Mouse (Mus musculus) lung, embryonic 16.5 days (tissue): ENCODE measurements around the gene Hoxa10. TPM values are rescaled to one million over a fixed set of nuclear protein-coding genes. Genes with fewer than 3 reads are reported as not detected.

Experiments used
- ATAC-seq: fragments of 200-750 bp; cut with Nextera tagmentation; 2 replicates; pipeline ENCODE4 v1.8.0; 2017; ENCODE audit warnings: low read depth, mild to moderate bottlenecking, moderate library complexity
- H3K27ac ChIP-seq: fragments of 300-500 bp; sonication (generic); 2 replicates; pipeline ENCODE4 v1.5.1; 2014; ENCODE audit warnings: mild to moderate bottlenecking, control low read depth, low read length
- H3K27me3 ChIP-seq: fragments of 300-500 bp; sonication (generic); 2 replicates; pipeline ENCODE4 v1.6.1; 2014; ENCODE audit warnings: low read depth, low read length, mixed read lengths; ENCODE audit not compliant: control insufficient read depth, insufficient read depth
- H3K36me3 ChIP-seq: fragments of 300-500 bp; sonication (generic); 2 replicates; pipeline ENCODE4 v1.6.1; 2014; ENCODE audit warnings: low read length; ENCODE audit not compliant: control insufficient read depth, insufficient read depth
- H3K4me1 ChIP-seq: fragments of 300-500 bp; sonication (generic); replicated peaks from 2 replicates; pipeline ENCODE4 v1.6.1; 2014; ENCODE audit warnings: low read length, mixed read lengths; ENCODE audit not compliant: control insufficient read depth, insufficient read depth
- H3K4me2 ChIP-seq: fragments of 300-500 bp; sonication (generic); 2 replicates; pipeline ENCODE4 v1.6.1; 2014; ENCODE audit warnings: low read depth, low read length, control low read depth
- H3K4me3 ChIP-seq: fragments of 300-500 bp; sonication (generic); 2 replicates; pipeline ENCODE4 v1.5.1; 2014; ENCODE audit warnings: mild to moderate bottlenecking, low read length, control low read depth
- H3K9ac ChIP-seq: fragments of 300-500 bp; sonication (generic); 2 replicates; pipeline ENCODE4 v1.6.1; 2014; ENCODE audit warnings: low read length, control low read depth
- H3K9me3 ChIP-seq: fragments of 300-500 bp; sonication (generic); 2 replicates; pipeline ENCODE4 v1.6.1; 2016; ENCODE audit warnings: low read length; ENCODE audit not compliant: control insufficient read depth
- WGBS: fragments of 180-500 bp; shearing (Covaris S2); extraction: QIAGEN DNeasy Blood & Tissue Kit; methylation state at CpG from one replicate; pipeline ENCODE4 v1.1.7; 2014; 5-methylcytosine and 5-hydroxymethylcytosine counted together
- microRNA counts: library from miRNA; unstranded; fragments of <30 nt; microRNA quantifications from one replicate; lab custom pipeline; 2016
- microRNA-seq: library from miRNA; unstranded; fragments of <30 nt; microRNA quantifications from one replicate; pipeline ENCODE4, GENCODE M21; 2016
- polyA plus RNA-seq: library from polyadenylated mRNA; unstranded; fragments of >200 nt; fragmentation: Nextera tagmentation; extraction: Ambion mirVana; gene quantifications from 2 replicates; pipeline ENCODE4 v1.2.1, GENCODE M21; 2015

Gene Hoxa10
- polyA plus RNA-seq, 1 experiment from 2014 or later = not detected

GRCm38 (mm10) chr6:52185222-52185621, 55.4 kb downstream of the Hoxa10 start:
- Histone ChIP-seq H3K9ac (peak overlapping the region; percentile 25; the same call in 1 of the 2 replicates), H3K27me3 (peaks cover 46% of the 10 kb centered on the region), H3K4me3 (peak overlapping the region; percentile 11; the same call in 1 of the 2 replicates), H3K9me3 (no peaks in the 10 kb centered on the region), H3K36me3 (no peaks in the 10 kb centered on the region), H3K27ac (peak overlapping the region; percentile 70), H3K4me2 (peak overlapping the region; percentile 46), H3K4me1 (peaks cover 53% of the 10 kb centered on the region)
- 2% methylated on average over 19 of the region's 19 CpGs for WGBS
- ATAC-seq = no peak

DNA sequence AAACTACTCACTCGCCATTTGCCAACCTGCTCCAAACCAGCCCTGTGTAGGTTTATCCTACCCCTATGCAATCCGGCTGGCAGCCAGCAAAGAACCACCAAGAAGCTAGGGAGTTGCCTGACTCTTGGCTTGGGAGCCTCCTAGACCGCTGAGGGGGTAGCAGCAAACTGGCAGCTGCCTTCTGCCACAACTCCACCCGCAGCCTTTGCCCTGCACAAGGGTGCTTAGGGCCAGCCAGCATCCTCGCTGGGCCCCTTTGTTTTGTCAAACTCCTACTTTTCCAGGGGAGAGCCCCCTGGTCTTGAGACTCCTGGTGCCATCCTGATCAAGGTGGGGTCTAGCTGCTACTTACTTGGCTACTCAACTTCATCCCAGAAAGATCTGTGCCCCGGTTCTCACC, 56.0 kb downstream of the Hoxa10 start:
- H3K9ac ChIP-seq = peak overlapping the region; percentile 19; the same call in 1 of the 2 replicates
- ATAC-seq = no peak
- peaks cover 53% of the 10 kb centered on the region for H3K4me1 ChIP-seq
- H3K4me2 ChIP-seq = peak overlapping the region; percentile 46
- no peak overlapping the region for H3K4me3 ChIP-seq
- H3K36me3 ChIP-seq = no peaks in the 10 kb centered on the region
- peaks cover 46% of the 10 kb centered on the region for H3K27me3 ChIP-seq
- 19% methylated on average over 6 of the region's 6 CpGs for WGBS
- H3K9me3 ChIP-seq = no peaks in the 10 kb centered on the region
- H3K27ac ChIP-seq = peak overlapping the region; percentile 70

DNA sequence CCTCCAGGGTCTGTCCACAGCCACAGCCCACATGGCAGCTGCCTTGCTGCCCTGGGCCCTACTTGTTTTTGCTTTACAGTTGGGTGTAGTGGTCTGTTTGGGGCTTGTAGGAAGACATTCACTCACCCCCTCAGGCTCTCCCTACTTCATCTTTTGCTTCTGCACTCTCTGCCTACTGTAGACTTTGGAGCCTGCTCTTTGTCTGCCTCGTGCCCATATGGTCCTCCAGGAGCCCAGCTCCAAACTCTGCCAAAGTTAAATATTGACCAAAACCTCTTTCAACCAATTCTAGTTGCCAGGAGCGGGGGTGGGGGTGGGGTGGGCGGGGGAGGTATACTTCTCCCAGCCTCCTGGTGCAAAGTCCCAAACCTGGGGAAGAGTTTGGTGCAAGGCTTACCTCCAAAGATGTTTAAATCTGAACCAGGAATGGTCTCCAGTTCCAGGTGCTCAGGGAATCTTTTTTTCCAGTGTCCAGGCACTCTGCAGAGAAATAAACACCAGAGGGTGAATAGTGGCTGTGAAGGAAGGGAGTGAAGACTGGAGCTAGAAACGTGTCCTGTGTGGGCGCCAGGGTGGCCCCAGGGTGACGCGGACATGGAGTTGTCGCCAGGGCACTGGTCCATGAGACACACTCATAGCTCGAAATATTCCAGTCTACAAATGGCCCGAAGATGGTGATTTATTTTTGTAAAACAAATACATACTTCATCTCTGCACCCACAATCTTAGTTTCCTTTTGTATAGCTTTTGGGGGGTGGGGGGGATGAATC, 57.2 kb downstream of the Hoxa10 start:
- WGBS = 20% methylated on average over 10 of the region's 10 CpGs
- no peak for ATAC-seq
- H3K4me2 ChIP-seq = no peak overlapping the region
- H3K27ac ChIP-seq = peak overlapping the region; percentile 23
- H3K9ac ChIP-seq = 0 out of 2 replicates have a peak overlapping the region, but pooled peaks have one; percentile 13
- peaks cover 51% of the 10 kb centered on the region for H3K4me1 ChIP-seq
- no peaks in the 10 kb centered on the region for H3K36me3 ChIP-seq
- H3K9me3 ChIP-seq = no peaks in the 10 kb centered on the region
- no peak overlapping the region for H3K4me3 ChIP-seq
- peaks cover 51% of the 10 kb centered on the region for H3K27me3 ChIP-seq

GRCm38 (mm10) chr6:52182793-52183192, 57.9 kb downstream of the Hoxa10 start:
- WGBS = 56% methylated on average over 1 of the region's 1 CpGs
- Histone ChIP-seq H3K4me1 (peaks cover 47% of the 10 kb centered on the region), H3K9me3 (no peaks in the 10 kb centered on the region), H3K36me3 (no peaks in the 10 kb centered on the region), H3K27me3 (peaks cover 51% of the 10 kb centered on the region), H3K4me2 (no peak overlapping the region), H3K27ac (peak overlapping the region; percentile 23; the same call in 1 of the 2 replicates), H3K9ac (no peak overlapping the region), H3K4me3 (no peak overlapping the region)
- ATAC-seq = no peak

DNA sequence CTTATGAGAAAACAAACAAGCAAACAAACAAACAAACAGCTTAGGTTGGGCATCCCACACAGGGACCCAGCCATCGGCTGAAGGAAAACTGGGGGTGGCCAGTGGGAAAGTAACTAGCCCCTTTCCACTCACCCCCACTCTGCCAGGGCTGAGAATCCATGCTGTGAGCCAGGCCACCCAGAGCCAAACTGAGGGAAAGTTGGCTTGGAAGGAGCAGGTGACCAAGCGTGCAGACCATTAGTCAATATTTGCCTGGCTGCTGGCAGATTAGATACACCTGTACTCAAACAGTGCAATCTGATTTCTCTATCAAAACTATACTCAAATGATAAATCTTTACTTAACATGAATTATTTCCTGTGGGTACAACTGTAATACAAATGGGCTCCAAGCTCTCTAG, 58.6 kb downstream of the Hoxa10 start:
- Histone ChIP-seq H3K4me2 (no peak overlapping the region), H3K27me3 (peaks cover 46% of the 10 kb centered on the region), H3K4me1 (peaks cover 40% of the 10 kb centered on the region), H3K9me3 (no peaks in the 10 kb centered on the region), H3K36me3 (no peaks in the 10 kb centered on the region), H3K27ac (no peak overlapping the region), H3K4me3 (no peak overlapping the region), H3K9ac (no peak overlapping the region)
- WGBS = 33% methylated on average over 2 of the region's 2 CpGs
- ATAC-seq = no peak

MicroRNA genes within 50 kb of the gene (microRNA counts, 519-probe panel; counts per million panel counts)
- 1,826 counts per million, percentile 30 among the panel's probes with 10 or more counts for microRNA mmu-miR-196b (lab: Ali Mortazavi, UCI)

Small RNA genes lying within 50 kb of the gene (microRNA-seq; reads per million reads assigned to microRNA genes)
- 56.3 reads per million, percentile 44 among the genes with 10 or more reads in this experiment for gene Mir196b

Other genes with a start within 250 kb of the Hoxa10 start
- gene Skap2, start 228.3 kb downstream of the Hoxa10 start, polyA plus RNA-seq = 68.7 and 71.7 TPM in 2 replicates
- gene Hoxa1, start 82.5 kb downstream of the Hoxa10 start, polyA plus RNA-seq = 1.4 and 1.6 TPM in 2 replicates
- gene Hoxa2, start 76.0 kb downstream of the Hoxa10 start, polyA plus RNA-seq = 9.5 and 10.2 TPM in 2 replicates
- gene 5730596B20Rik, start 63.4 kb downstream of the Hoxa10 start, polyA plus RNA-seq = 2.4 and 2.5 TPM in 2 replicates
- gene Hoxa4, start 49.1 kb downstream of the Hoxa10 start, polyA plus RNA-seq = 2.4 and 2.7 TPM in 2 replicates
- 32.3 and 36.3 TPM in 2 replicates for gene Hoxa5, start 36.3 kb downstream of the Hoxa10 start, polyA plus RNA-seq
- gene Hoxa6, start 32.1 kb downstream of the Hoxa10 start, polyA plus RNA-seq = 2.0 and 2.2 TPM in 2 replicates
- gene Hoxa3, start 27.5 kb downstream of the Hoxa10 start, polyA plus RNA-seq = 6.6 and 7.6 TPM in 2 replicates
- gene Gm28308, start 27.5 kb downstream of the Hoxa10 start, polyA plus RNA-seq = not detected in 2 replicates
- 5.8 and 6.9 TPM in 2 replicates for gene Hoxa7, start 19.0 kb downstream of the Hoxa10 start, polyA plus RNA-seq
- 0.06 and 0.41 TPM in 2 replicates for gene Hoxa9, start 9.8 kb downstream of the Hoxa10 start, polyA plus RNA-seq
- not detected in 2 replicates for gene Hoxa11, start 5.0 kb upstream of the Hoxa10 start, polyA plus RNA-seq
- gene Hoxa13, start 20.0 kb upstream of the Hoxa10 start, polyA plus RNA-seq = not detected in 2 replicates
- gene Evx1, start 72.6 kb upstream of the Hoxa10 start, polyA plus RNA-seq = not detected in 2 replicates